Mouse (Mus musculus): Measurements from ENCODE around the gene Gm3880. TPM values are rescaled to one million over a fixed set of nuclear protein-coding genes. Genes with fewer than 3 reads are reported as not detected.
A peak's percentile ranks its signal among the peaks of the same experiment; 100 is the strongest.

The Gm3880 gene
- polyA plus RNA-seq, 2 experiments: not detected

- DNase-seq (ENCODE audit: low read depth in 3 of 3, low spot score in 3 of 3) (no peak), ATAC-seq (ENCODE audit: insufficient read depth) (no peak)
- H3K36me3 ChIP-seq (replicated peaks; ENCODE audit: control insufficient read depth, insufficient read depth, low read depth): no peaks in the 10 kb centered on the region
- no peak for TF ChIP-seq CTCF (IDR thresholded peaks at IDR 0.05; ENCODE audit: low read depth)
- TF ChIP-seq EP300 (IDR thresholded peaks at IDR 0.05; ENCODE audit: low read depth): no peak
- no peak overlapping the region for H3K9ac ChIP-seq (replicated peaks)
- H3K4me1 ChIP-seq (replicated peaks; ENCODE audit: control insufficient read depth in 2 of 2, insufficient read depth in 2 of 2, low read length in 1 of 2): no peaks in the 10 kb centered on the region
- H3K4me3 ChIP-seq (ENCODE audit: insufficient read depth in 1 of 2, low read depth in 2 of 2, low read length in 2 of 2): no peak overlapping the region
- 59% methylated on average over 2 of the region's 2 CpGs for WGBS (ENCODE audit: insufficient replicate concordance)
- H3K4me2 ChIP-seq (ENCODE audit: low read depth): no peak overlapping the region
- no peaks in the 10 kb centered on the region for H3K9me3 ChIP-seq (ENCODE audit: control insufficient read depth, low read length)
- H3K27me3 ChIP-seq (ENCODE audit: control insufficient read depth, insufficient read depth, low read length): no peaks in the 10 kb centered on the region
- H3K27ac ChIP-seq: no peak overlapping the region
Measured at GRCm38 (mm10) chrX:102666641-102667040, 20.1 kb downstream of the Gm3880 start.

GRCm38 (mm10) chrX:102660712-102661111, 26.1 kb downstream of the Gm3880 start:
- ATAC-seq (ENCODE audit: insufficient read depth) (no peak), DNase-seq (ENCODE audit: low read depth in 3 of 3, low spot score in 3 of 3) (no peak)
- Histone ChIP-seq H3K4me2 (ENCODE audit: low read depth) (no peak overlapping the region), H3K9me3 (ENCODE audit: control insufficient read depth, low read length) (no peaks in the 10 kb centered on the region), H3K36me3 (replicated peaks; ENCODE audit: control insufficient read depth, insufficient read depth, low read depth) (no peaks in the 10 kb centered on the region), H3K9ac (replicated peaks) (no peak overlapping the region), H3K27me3 (ENCODE audit: control insufficient read depth, insufficient read depth, low read length) (no peaks in the 10 kb centered on the region), H3K27ac (no peak overlapping the region), H3K4me3 (ENCODE audit: insufficient read depth in 1 of 2, low read depth in 2 of 2, low read length in 2 of 2) (no peak overlapping the region), H3K4me1 (replicated peaks; ENCODE audit: control insufficient read depth in 2 of 2, insufficient read depth in 2 of 2, low read length in 1 of 2) (no peaks in the 10 kb centered on the region)
- 10% methylated on average over 3 of the region's 3 CpGs for WGBS (ENCODE audit: insufficient replicate concordance)
- TF ChIP-seq CTCF (IDR thresholded peaks at IDR 0.05; ENCODE audit: low read depth) (peak; percentile 21; the same call in 1 of the 2 replicates), EP300 (IDR thresholded peaks at IDR 0.05; ENCODE audit: low read depth) (no peak)

- H3K27ac ChIP-seq: no peak overlapping the region
- no peak overlapping the region for H3K4me3 ChIP-seq (ENCODE audit: insufficient read depth in 1 of 2, low read depth in 2 of 2, low read length in 2 of 2)
- 64% methylated on average over 1 of the region's 1 CpGs for WGBS (ENCODE audit: insufficient replicate concordance)
- no peak overlapping the region for H3K4me2 ChIP-seq (ENCODE audit: low read depth)
- no peaks in the 10 kb centered on the region for H3K36me3 ChIP-seq (replicated peaks; ENCODE audit: control insufficient read depth, insufficient read depth, low read depth)
- no peaks in the 10 kb centered on the region for H3K4me1 ChIP-seq (replicated peaks; ENCODE audit: control insufficient read depth in 2 of 2, insufficient read depth in 2 of 2, low read length in 1 of 2)
- peaks cover 7% of the 10 kb centered on the region for H3K27me3 ChIP-seq (ENCODE audit: control insufficient read depth, insufficient read depth, low read length)
- H3K9ac ChIP-seq (replicated peaks): no peak overlapping the region
- TF ChIP-seq CTCF (IDR thresholded peaks at IDR 0.05; ENCODE audit: low read depth) (no peak), EP300 (IDR thresholded peaks at IDR 0.05; ENCODE audit: low read depth) (no peak)
- ATAC-seq (ENCODE audit: insufficient read depth): no peak
- no peaks in the 10 kb centered on the region for H3K9me3 ChIP-seq (ENCODE audit: control insufficient read depth, low read length)
- no peak for DNase-seq (ENCODE audit: low read depth in 3 of 3, low spot score in 3 of 3)
Measured at GRCm38 (mm10) chrX:102645691-102646090, 41.1 kb downstream of the Gm3880 start.

GRCm38 (mm10) chrX:102645146-102645545, 41.6 kb downstream of the Gm3880 start:
- DNase-seq (ENCODE audit: low read depth in 3 of 3, low spot score in 3 of 3) (no peak), ATAC-seq (ENCODE audit: insufficient read depth) (no peak)
- Histone ChIP-seq H3K9ac (replicated peaks) (no peak overlapping the region), H3K4me2 (ENCODE audit: low read depth) (peak overlapping the region; percentile 64; the same call in 1 of the 2 replicates), H3K27ac (no peak overlapping the region), H3K36me3 (replicated peaks; ENCODE audit: control insufficient read depth, insufficient read depth, low read depth) (no peaks in the 10 kb centered on the region), H3K27me3 (ENCODE audit: control insufficient read depth, insufficient read depth, low read length) (peaks cover 7% of the 10 kb centered on the region), H3K9me3 (ENCODE audit: control insufficient read depth, low read length) (no peaks in the 10 kb centered on the region), H3K4me1 (replicated peaks; ENCODE audit: control insufficient read depth in 2 of 2, insufficient read depth in 2 of 2, low read length in 1 of 2) (no peaks in the 10 kb centered on the region), H3K4me3 (ENCODE audit: insufficient read depth in 1 of 2, low read depth in 2 of 2, low read length in 2 of 2) (no peak overlapping the region)
- 42% methylated on average over 6 of the region's 6 CpGs for WGBS (ENCODE audit: insufficient replicate concordance)
- TF ChIP-seq CTCF (IDR thresholded peaks at IDR 0.05; ENCODE audit: low read depth) (no peak), EP300 (IDR thresholded peaks at IDR 0.05; ENCODE audit: low read depth) (no peak)

GRCm38 (mm10) chrX:102644573-102644951, 42.2 kb downstream of the Gm3880 start:
- 15% methylated on average over 8 of the region's 8 CpGs for WGBS (ENCODE audit: insufficient replicate concordance)
- ATAC-seq (ENCODE audit: insufficient read depth): no peak
- Histone ChIP-seq H3K27me3 (ENCODE audit: control insufficient read depth, insufficient read depth, low read length) (peaks cover 7% of the 10 kb centered on the region), H3K4me3 (ENCODE audit: insufficient read depth in 1 of 2, low read depth in 2 of 2, low read length in 2 of 2) (peak overlapping the region; percentile 46 to 56), H3K4me2 (ENCODE audit: low read depth) (peak overlapping the region; percentile 64), H3K27ac (no peak overlapping the region), H3K9me3 (ENCODE audit: control insufficient read depth, low read length) (no peaks in the 10 kb centered on the region), H3K4me1 (replicated peaks; ENCODE audit: control insufficient read depth in 2 of 2, insufficient read depth in 2 of 2, low read length in 1 of 2) (no peaks in the 10 kb centered on the region), H3K9ac (replicated peaks) (no peak overlapping the region), H3K36me3 (replicated peaks; ENCODE audit: control insufficient read depth, insufficient read depth, low read depth) (no peaks in the 10 kb centered on the region)
- TF ChIP-seq EP300 (IDR thresholded peaks at IDR 0.05; ENCODE audit: low read depth): no peak
- no peak for TF ChIP-seq CTCF (IDR thresholded peaks at IDR 0.05; ENCODE audit: low read depth)
- DNase-seq (ENCODE audit: low read depth in 3 of 3, low spot score in 3 of 3): no peak
